Mouse (Mus musculus) lung, adult 2 months (tissue): Measurements from ENCODE around the gene Rrp12. TPM values are rescaled to one million over a fixed set of nuclear protein-coding genes. Genes with fewer than 3 reads are reported as not detected.

ENCODE experiments used
- DNase-seq: peaks from one replicate; pipeline ENCODE4 v3.0.0; 2022
- H3K4me1 ChIP-seq: fragments of 200-500 bp; 2 replicates; pipeline ENCODE4 v1.6.1; 2011; ENCODE audit warnings: low read length; ENCODE audit not compliant: control insufficient read depth, insufficient read depth
- H3K4me3 ChIP-seq: fragments of 200-500 bp; replicated peaks from 2 replicates; pipeline ENCODE3; 2011; ENCODE audit warnings: low read depth, mild to moderate bottlenecking, control low read depth, low read length; ENCODE audit errors: extremely low read depth
- CTCF ChIP-seq: fragments of 200-500 bp; IDR thresholded peaks from 2 replicates; pipeline ENCODE4 v1.5.1; 2011; ENCODE audit warnings: mild to moderate bottlenecking, low read length, control low read depth; ENCODE audit not compliant: insufficient read depth
- POLR2A ChIP-seq: fragments of 200-500 bp; IDR thresholded peaks from 2 replicates; pipeline ENCODE4 v1.6.1; 2011; ENCODE audit warnings: low read depth, mild to moderate bottlenecking, control low read depth, low read length, borderline replicate concordance; ENCODE audit errors: extremely low read depth
- WGBS: fragments of 180-500 bp; shearing (Covaris S2); methylation state at CpG from one replicate; pipeline ENCODE4 v1.1.7; 2018; 5-methylcytosine and 5-hydroxymethylcytosine counted together
- polyA plus RNA-seq: library from polyadenylated mRNA; depleted of rRNA; stranded (reverse); fragments of >200 nt; gene quantifications from 2 replicates; pipeline ENCODE4 v1.2.3, GENCODE M21; 2012; rRNA removed

Rrp12 gene
- polyA plus RNA-seq, 1 experiment, result 5.5 TPM

DNA sequence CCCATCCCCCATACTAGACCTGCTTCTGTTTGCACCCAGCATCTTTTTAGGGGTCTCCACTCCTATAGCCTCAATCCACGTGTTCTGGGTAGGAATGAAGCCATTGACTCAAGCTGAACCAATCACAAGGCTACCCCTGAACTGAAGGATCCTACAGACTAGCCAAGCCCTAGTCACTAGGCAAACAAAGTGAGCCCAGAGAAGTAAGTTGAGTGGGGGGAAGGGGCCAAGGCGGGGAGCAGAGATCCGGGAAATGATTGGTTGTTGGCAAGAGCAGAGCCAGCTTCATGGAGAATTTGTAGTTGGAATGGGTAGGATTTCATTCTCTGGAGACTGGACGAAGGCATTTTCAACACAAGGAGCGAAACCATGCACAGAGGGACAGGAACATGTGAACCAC, 79.1 kb downstream of the Rrp12 start:
- 56% methylated on average over 5 of the region's 5 CpGs for WGBS

DNA sequence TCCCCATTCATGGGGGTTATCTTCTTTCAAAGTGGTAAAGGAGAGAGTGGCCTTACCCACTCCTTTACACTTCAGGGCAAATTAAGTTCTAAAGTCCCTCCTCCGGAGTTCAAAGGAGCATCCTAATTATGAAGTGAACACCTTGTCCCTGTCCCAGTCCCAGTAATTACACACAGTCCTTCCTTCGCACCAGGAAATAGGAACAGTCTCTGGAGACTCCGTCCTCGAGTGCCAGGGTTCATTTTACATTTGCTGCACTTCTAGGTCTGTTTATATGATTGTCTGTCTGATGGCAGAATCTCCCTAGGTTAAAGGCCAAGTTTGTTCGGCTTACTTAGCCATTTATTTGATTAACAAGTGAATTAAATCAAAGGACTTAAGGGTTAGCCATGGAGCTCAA, 79.6 kb downstream of the Rrp12 start:
- DNase-seq, result no peak
- H3K4me1 ChIP-seq, result no peaks in the 10 kb centered on the region; the same call in 1 of the 2 replicates
- WGBS, result 44% methylated on average over 5 of the region's 5 CpGs
- no peak for TF ChIP-seq POLR2A
- TF ChIP-seq CTCF, result no peak
- no peak overlapping the region for H3K4me3 ChIP-seq

More for the DNA sequence above, 79.1 kb downstream of the Rrp12 start:
- Histone ChIP-seq H3K4me3 (no peak overlapping the region), H3K4me1 (no peaks in the 10 kb centered on the region; the same call in 1 of the 2 replicates)
- DNase-seq, result no peak
- TF ChIP-seq CTCF (no peak), POLR2A (no peak)

DNA sequence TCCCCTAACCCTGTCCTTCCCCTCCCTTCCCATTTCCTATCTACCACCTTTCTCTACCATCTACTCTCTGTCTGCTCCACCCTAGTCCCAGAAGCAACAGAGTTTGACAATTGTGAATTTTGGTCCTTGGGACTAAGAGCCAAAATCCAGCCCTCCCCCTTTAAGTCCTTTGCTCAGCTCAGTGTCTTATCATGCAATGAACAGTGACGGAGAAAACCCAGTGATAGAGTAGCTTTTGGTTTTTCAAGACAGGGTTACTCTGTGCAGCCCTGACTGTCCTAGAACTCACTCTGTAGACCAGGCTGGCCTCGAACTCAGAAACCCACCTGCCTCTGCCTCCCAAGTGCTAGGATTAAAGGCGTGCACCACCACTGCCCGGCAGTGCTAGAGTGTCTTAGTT, 82.6 kb downstream of the Rrp12 start:
- DNase-seq, result no peak

More for the DNA sequence above, 82.6 kb downstream of the Rrp12 start:
- Histone ChIP-seq H3K4me1 (no peaks in the 10 kb centered on the region), H3K4me3 (no peak overlapping the region)
- TF ChIP-seq CTCF (no peak), POLR2A (no peak)
- 90% methylated on average over 4 of the region's 4 CpGs for WGBS

Other genes starting within 250 kb of the Rrp12 start
- gene Slit1, start 152.5 kb downstream of the Rrp12 start, polyA plus RNA-seq, result 0.03 and 0.13 TPM in 2 replicates
- 1.3 and 2.2 TPM in 2 replicates for gene Arhgap19, start 94.1 kb downstream of the Rrp12 start, polyA plus RNA-seq
- 3.6 and 4.7 TPM in 2 replicates for gene Frat1, start 66.2 kb downstream of the Rrp12 start, polyA plus RNA-seq
- 3.3 and 4.3 TPM in 2 replicates for gene Frat2, start 48.0 kb downstream of the Rrp12 start, polyA plus RNA-seq
- gene Pgam1, start 15.8 kb upstream of the Rrp12 start, polyA plus RNA-seq, result 123 and 169 TPM in 2 replicates
- gene Exosc1, start 37.2 kb upstream of the Rrp12 start, polyA plus RNA-seq, result 12.2 and 16.0 TPM in 2 replicates
- 67.4 and 91.5 TPM in 2 replicates for gene Zdhhc16, start 37.3 kb upstream of the Rrp12 start, polyA plus RNA-seq
- 53.7 and 57.0 TPM in 2 replicates for gene Mms19, start 85.0 kb upstream of the Rrp12 start, polyA plus RNA-seq
- gene Ubtd1, start 85.6 kb upstream of the Rrp12 start, polyA plus RNA-seq, result 26.0 and 31.7 TPM in 2 replicates
- 0.14 and 0.20 TPM in 2 replicates for gene Ankrd2, start 139.8 kb upstream of the Rrp12 start, polyA plus RNA-seq
- 7.6 and 8.7 TPM in 2 replicates for gene Hoga1, start 149.4 kb upstream of the Rrp12 start, polyA plus RNA-seq
- gene 4933411K16Rik, start 156.1 kb upstream of the Rrp12 start, polyA plus RNA-seq, result 1.1 and 1.4 TPM in 2 replicates
- 7.1 and 9.0 TPM in 2 replicates for gene Morn4, start 190.2 kb upstream of the Rrp12 start, polyA plus RNA-seq
- 29.1 and 34.8 TPM in 2 replicates for gene Pi4k2a, start 194.3 kb upstream of the Rrp12 start, polyA plus RNA-seq
- gene Avpi1, start 232.9 kb upstream of the Rrp12 start, polyA plus RNA-seq, result 46.8 and 69.6 TPM in 2 replicates